Mouse (Mus musculus) lung, adult 2 months (tissue): ENCODE results near the gene Dpp3. TPM values are rescaled to one million over a fixed set of nuclear protein-coding genes. Genes with fewer than 3 reads are reported as not detected.

Source experiments
- DNase-seq: peaks from one replicate; pipeline ENCODE4 v3.0.0; 2022
- H3K4me1 ChIP-seq: fragments of 200-500 bp; 2 replicates; pipeline ENCODE4 v1.6.1; 2011; ENCODE audit warnings: low read length; ENCODE audit not compliant: control insufficient read depth, insufficient read depth
- H3K4me3 ChIP-seq: fragments of 200-500 bp; replicated peaks from 2 replicates; pipeline ENCODE3; 2011; ENCODE audit warnings: low read depth, mild to moderate bottlenecking, control low read depth, low read length; ENCODE audit errors: extremely low read depth
- CTCF ChIP-seq: fragments of 200-500 bp; IDR thresholded peaks from 2 replicates; pipeline ENCODE4 v1.5.1; 2011; ENCODE audit warnings: mild to moderate bottlenecking, low read length, control low read depth; ENCODE audit not compliant: insufficient read depth
- POLR2A ChIP-seq: fragments of 200-500 bp; IDR thresholded peaks from 2 replicates; pipeline ENCODE4 v1.6.1; 2011; ENCODE audit warnings: low read depth, mild to moderate bottlenecking, control low read depth, low read length, borderline replicate concordance; ENCODE audit errors: extremely low read depth
- WGBS: fragments of 180-500 bp; shearing (Covaris S2); methylation state at CpG from one replicate; pipeline ENCODE4 v1.1.7; 2018; 5-methylcytosine and 5-hydroxymethylcytosine counted together
- polyA plus RNA-seq: library from polyadenylated mRNA; depleted of rRNA; stranded (reverse); fragments of >200 nt; gene quantifications from 2 replicates; pipeline ENCODE4 v1.2.3, GENCODE M21; 2012; rRNA removed

Gene Dpp3
- polyA plus RNA-seq, 1 experiment: 89.2 TPM

DNA sequence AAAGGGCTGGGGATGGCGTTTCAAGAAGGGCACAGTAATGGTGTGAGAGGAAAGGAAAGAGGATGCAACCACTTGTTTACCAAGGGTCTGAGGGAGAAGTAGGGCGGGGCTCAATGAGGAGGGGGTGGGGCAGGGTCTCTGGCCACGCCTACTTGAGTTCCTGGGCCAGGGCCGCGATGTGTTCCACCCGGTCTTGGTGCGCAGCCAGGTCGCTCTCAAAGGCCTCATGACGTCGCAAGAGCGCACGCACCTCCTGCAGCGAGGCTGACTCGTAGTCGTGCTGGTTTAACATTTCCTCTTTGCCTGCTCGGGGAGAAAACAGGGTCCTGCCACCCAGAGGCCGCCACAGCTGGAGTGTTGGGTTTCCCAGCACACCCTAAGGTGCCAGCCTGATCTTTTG is 62.9 kb downstream of the Dpp3 start:
- Histone ChIP-seq H3K4me3 (no peak overlapping the region), H3K4me1 (peaks cover 2% of the 10 kb centered on the region; the same call in 1 of the 2 replicates)
- WGBS: 2% methylated on average over 17 of the region's 17 CpGs
- TF ChIP-seq CTCF (no peak), POLR2A (no peak)
- DNase-seq: no peak

DNA sequence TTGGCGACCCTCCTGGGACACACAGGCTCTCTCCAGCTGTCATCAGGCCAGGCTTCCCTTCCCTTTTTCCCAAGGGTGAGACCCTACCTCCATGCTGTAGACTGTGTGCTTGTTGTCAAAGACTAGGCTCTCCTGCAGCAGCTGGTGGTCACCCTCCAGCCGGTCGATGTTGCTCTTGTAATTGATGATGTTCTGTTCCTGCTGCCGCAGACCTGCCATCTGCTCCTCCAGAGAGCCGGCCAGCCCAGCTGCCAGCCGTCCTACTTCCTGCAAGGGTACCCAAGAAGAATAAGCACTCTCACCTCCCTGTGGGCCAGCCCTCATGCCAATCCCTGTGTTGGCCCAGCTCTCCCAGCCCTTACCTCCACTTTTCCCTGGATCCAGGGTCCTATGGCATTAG is 65.0 kb downstream of the Dpp3 start:
- no peak for TF ChIP-seq CTCF
- TF ChIP-seq POLR2A: no peak
- WGBS: 66% methylated on average over 6 of the region's 6 CpGs
- H3K4me3 ChIP-seq: no peak overlapping the region

DNA sequence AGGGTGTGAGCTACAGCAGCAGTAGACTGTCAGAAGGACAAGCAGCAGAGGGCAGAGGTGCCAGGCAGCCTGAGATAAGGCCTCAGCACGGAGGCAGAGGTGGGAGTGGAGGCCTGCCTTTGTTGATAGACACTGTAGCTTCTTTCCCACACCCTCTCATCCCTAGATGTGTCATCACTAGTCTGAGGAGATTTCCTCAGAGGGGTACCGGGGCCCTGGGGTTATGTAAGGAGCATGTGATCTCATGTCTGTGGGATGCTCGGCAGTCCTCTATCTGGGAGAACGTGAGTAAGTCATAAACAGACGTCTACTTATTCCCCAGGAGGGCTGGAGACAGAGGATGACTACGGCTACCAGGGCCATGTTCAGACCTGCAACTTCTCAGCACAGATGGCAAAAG is 69.0 kb downstream of the Dpp3 start:
- TF ChIP-seq POLR2A: no peak
- no peak for TF ChIP-seq CTCF
- no peak overlapping the region for H3K4me3 ChIP-seq
- H3K4me1 ChIP-seq: no peaks in the 10 kb centered on the region
- no peak for DNase-seq
- WGBS: 57% methylated on average over 6 of the region's 6 CpGs

More for the DNA sequence above, 65.0 kb downstream of the Dpp3 start:
- no peak for DNase-seq
- peaks cover 2% of the 10 kb centered on the region; the same call in 1 of the 2 replicates for H3K4me1 ChIP-seq

Other genes with a start within 250 kb of the Dpp3 start
- 0.20 and 0.65 TPM in 2 replicates for gene Gm960, start 229.6 kb downstream of the Dpp3 start, polyA plus RNA-seq
- gene Sptbn2, start 217.1 kb downstream of the Dpp3 start, polyA plus RNA-seq: 1.3 and 4.4 TPM in 2 replicates
- 6.8 and 7.6 TPM in 2 replicates for gene Rbm4b, start 171.8 kb downstream of the Dpp3 start, polyA plus RNA-seq
- 28.6 and 36.1 TPM in 2 replicates for gene Rbm4, start 134.4 kb downstream of the Dpp3 start, polyA plus RNA-seq
- 7.6 and 13.5 TPM in 2 replicates for gene Gm21992, start 116.7 kb downstream of the Dpp3 start, polyA plus RNA-seq
- 42.4 and 52.1 TPM in 2 replicates for gene Rbm14, start 116.7 kb downstream of the Dpp3 start, polyA plus RNA-seq
- 32.5 and 44.7 TPM in 2 replicates for gene Ccs, start 89.0 kb downstream of the Dpp3 start, polyA plus RNA-seq
- gene Ccdc87, start 88.9 kb downstream of the Dpp3 start, polyA plus RNA-seq: 0.33 and 0.46 TPM in 2 replicates
- 48.7 and 76.1 TPM in 2 replicates for gene Ctsf, start 73.2 kb downstream of the Dpp3 start, polyA plus RNA-seq
- gene Actn3, start 50.4 kb downstream of the Dpp3 start, polyA plus RNA-seq: 0.44 and 22.2 TPM in 2 replicates
- gene Zdhhc24, start 49.6 kb downstream of the Dpp3 start, polyA plus RNA-seq: 22.3 and 23.6 TPM in 2 replicates
- 7.5 and 9.0 TPM in 2 replicates for gene Bbs1, start 21.7 kb downstream of the Dpp3 start, polyA plus RNA-seq
- gene Peli3, start 14.8 kb upstream of the Dpp3 start, polyA plus RNA-seq: 5.5 and 5.8 TPM in 2 replicates
- gene Mrpl11, start 33.9 kb upstream of the Dpp3 start, polyA plus RNA-seq: 19.5 and 20.5 TPM in 2 replicates
- 0.54 and 0.93 TPM in 2 replicates for gene Npas4, start 62.0 kb upstream of the Dpp3 start, polyA plus RNA-seq
- gene Slc29a2, start 95.6 kb upstream of the Dpp3 start, polyA plus RNA-seq: 4.3 and 5.9 TPM in 2 replicates
- gene B4gat1, start 110.5 kb upstream of the Dpp3 start, polyA plus RNA-seq: 38.0 and 38.7 TPM in 2 replicates
- 0.58 and 0.78 TPM in 2 replicates for gene AC124502.3, start 110.6 kb upstream of the Dpp3 start, polyA plus RNA-seq
- 36.3 and 40.4 TPM in 2 replicates for gene Brms1, start 113.1 kb upstream of the Dpp3 start, polyA plus RNA-seq
- gene Rin1, start 122.2 kb upstream of the Dpp3 start, polyA plus RNA-seq: 10.2 and 10.4 TPM in 2 replicates
- 20.9 and 22.6 TPM in 2 replicates for gene Cd248, start 139.8 kb upstream of the Dpp3 start, polyA plus RNA-seq
- 10.7 and 11.8 TPM in 2 replicates for gene Tmem151a, start 157.2 kb upstream of the Dpp3 start, polyA plus RNA-seq
- gene Yif1a, start 160.3 kb upstream of the Dpp3 start, polyA plus RNA-seq: 154 and 165 TPM in 2 replicates
- 1.2 and 1.3 TPM in 2 replicates for gene Cnih2, start 170.2 kb upstream of the Dpp3 start, polyA plus RNA-seq
- gene Rab1b, start 178.8 kb upstream of the Dpp3 start, polyA plus RNA-seq: 213 and 232 TPM in 2 replicates
- 35.5 and 47.3 TPM in 2 replicates for gene Klc2, start 190.3 kb upstream of the Dpp3 start, polyA plus RNA-seq